Mouse (Mus musculus) adrenal gland, postnatal 4 days (tissue): Measurements from ENCODE around the gene Lin28a. TPM values are rescaled to one million over a fixed set of nuclear protein-coding genes. Genes with fewer than 3 reads are reported as not detected.
A peak's percentile ranks its signal among the peaks of the same experiment; 100 is the strongest.

Experiments used
- DNase-seq, 2 experiments: peaks; one replicate each; pipeline ENCODE4 v3.0.0; 2021 to 2022; ENCODE audit warnings: low spot score in 2 of 2, mixed read lengths in 2 of 2
- long read RNA-seq, 2 experiments: library from polyadenylated mRNA; stranded (forward); transcript quantifications; one replicate each; pipeline ENCODE4 v2.0.0; 2021
- total RNA-seq, 2 experiments: library from RNA; stranded (reverse); gene quantifications; 2 replicates each; pipeline ENCODE4 v1.2.3; 2021

The Lin28a gene
- under 1 TPM; 0.50 to 0.73 TPM for total RNA-seq
- long read RNA-seq, experiment 1, result 0 reads
- long read RNA-seq, experiment 2, result 0 reads

DNA sequence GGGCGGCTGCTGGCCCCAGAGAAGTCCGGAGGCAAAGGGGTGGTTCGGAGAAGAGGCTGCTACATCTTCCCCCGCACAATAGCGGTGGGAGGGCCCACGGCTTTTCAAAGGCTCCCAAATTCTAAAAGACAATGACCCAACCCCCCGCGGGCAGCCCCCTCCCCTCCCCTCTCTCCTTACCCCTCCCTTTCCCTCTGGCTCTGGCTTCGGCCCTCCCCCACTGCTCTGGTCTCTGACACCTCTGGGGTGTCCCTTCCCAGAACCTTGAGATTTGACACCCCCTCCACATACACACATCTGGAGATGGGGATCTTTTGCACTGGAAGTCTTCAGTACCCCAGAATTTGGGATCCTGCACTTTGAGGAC is at the start of gene Lin28a:
Gene Lin28a (minus strand): TSS at position 63 of the 367 bp plus-strand sequence.
- DNase-seq, result no peak

DNA sequence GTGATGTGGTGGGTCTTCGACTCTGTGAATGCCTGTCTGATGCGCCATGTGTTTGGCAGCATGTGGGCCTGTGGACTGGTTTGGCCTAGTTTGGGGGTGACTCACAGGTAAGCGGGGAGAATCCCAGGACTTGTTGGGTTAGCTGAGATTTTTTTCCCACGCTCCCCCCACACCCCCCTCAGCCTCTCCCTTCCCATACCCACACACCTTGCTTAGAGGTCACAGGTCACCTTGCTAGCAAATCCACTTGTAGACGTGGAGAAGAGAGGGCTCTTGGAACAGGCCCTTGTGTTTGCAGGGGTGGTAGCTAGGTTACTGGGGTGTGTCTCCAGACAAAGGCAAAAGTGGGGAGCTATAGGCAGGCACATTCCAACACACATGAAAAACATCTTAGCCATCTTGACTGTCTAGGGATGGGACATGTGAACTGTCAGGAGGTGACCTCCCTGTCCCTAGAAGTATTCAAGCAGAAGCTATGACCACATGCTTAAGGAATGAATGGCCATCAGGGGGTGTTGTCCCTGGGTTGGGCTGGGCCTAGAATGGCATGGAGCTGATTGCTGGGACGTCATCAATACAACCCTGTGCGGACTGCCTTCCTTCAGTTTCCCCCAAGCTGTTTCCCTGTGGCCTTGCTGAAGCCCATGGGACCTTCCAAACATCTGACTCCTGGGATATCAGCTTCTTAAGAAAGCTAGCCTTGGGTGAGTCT is 49.3 kb upstream of the Lin28a start:
- DNase-seq, result no peak

DNA sequence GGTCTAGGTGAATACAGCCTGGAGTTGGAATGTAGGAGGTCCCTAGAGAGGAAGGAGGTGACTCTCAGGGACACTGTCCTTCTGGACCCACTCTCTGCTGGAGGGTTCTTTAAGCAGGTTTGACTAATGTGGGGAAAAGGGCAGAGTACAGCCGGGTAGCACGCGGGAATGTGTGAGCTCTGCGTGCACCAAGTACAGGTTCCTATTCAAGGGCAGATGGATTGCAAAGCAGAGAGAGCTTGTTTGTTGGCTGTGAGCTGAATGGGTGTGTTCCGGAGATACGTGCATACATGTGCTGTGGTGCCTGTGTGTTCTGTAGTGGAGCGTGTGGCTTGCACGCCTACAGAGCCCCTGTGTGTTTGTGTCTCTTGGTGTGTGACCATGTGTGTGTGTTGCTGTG is 48.7 kb upstream of the Lin28a start:
- no peak for DNase-seq

DNA sequence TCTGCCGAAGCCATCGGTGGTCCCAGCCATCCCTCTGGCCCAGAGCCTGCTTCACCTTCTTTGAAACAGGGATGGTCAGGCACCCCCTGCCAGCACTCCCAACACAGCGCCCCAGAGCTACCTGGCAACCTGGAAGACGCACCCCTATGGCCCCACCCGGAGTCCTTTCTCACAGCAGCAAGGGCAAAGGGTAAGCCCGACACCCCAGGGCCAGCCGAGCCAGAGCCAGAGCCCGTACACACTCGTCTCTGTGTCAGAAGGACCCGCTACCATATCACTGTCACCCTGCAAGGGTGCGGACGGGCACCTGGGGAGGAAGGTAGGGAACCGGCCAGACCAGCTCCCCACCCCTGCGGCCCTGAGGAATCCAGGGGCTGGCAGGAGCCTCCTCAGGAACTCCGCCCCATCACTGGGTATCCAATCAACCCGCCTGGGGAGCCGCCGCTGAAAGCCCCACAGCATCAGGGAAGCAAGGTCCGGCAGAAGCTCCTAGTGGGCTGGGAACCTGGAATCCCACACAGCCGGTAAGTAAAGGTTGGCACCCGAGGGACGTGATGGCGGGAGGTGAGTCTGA is 46.9 kb upstream of the Lin28a start:
- DNase-seq, result no peak

DNA sequence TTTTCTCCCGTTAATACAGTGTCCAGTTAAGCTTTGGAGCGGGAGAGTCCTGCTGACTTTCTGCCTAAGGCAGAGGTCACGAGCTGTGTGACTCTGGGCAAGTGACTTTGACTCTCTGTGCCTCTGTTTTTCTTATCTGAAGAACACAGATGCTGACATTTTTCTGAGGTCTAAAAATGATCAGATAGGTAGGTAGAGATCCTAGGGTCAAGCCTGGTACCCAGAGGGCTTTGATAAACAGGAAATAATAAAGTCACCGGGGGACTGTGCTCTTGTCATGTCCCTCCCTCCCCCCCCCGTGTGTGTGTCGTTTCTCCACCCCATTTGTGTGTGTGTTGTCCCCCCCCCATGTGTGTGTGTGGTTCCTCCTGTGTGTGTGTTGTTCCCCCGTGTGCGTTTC is 43.9 kb upstream of the Lin28a start:
- no peak for DNase-seq

DNA sequence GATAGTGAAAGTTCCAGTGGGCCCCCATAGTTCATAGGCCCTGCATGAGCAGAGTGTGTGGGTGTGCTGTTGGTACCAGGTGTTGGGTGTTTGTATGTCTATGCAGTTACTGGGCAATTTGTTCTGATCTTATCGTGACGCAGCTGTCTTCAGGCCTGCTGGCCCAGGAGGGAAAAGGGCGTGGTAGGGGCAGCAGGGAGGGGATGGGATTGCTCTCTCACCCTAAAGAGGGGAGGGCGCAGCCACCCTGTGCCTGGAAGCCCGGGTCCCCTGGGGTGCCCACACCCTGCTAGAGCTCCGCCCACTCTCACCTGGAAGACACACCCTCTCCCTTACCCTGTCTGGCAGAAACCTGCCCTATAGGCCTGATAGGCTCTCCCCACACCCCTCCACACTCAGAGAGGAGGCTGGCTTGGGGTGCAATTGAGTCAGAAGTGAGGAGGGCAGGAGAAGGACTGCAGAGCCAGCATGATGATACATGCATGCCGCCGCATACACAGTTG is 43.4 kb upstream of the Lin28a start:
- no peak for DNase-seq

DNA sequence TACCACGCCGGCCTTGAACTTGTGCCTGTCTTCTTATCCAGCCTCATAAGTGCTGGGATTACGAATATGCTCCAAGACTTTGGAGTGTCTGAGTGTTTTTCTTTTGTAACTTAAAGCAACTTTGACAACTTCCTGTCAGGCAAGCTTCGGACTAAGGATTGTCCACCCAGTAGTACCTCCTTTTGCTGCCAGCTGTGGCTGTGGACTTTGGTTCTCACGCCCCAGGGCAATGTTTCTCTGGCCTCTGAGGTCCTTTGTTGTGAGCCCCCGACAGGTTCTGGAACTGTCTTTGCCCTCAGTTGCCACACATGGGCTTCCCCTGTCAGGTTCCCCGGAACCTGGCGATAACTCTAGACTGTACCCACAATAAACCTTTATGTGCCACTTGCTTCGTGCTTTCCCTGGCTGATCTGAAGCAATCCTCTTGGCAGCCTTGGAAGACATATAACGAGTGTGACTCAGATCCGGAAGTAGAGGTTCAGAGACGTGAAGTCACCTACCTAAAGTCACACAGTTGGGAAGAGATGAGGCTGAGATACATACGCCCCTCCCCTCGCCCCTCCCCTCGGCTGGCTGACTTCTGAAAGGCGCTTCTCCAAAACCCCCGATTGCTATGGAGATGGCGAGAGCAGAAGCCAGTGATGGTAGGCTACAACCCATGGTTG is 42.7 kb upstream of the Lin28a start:
- DNase-seq, result no peak

DNA sequence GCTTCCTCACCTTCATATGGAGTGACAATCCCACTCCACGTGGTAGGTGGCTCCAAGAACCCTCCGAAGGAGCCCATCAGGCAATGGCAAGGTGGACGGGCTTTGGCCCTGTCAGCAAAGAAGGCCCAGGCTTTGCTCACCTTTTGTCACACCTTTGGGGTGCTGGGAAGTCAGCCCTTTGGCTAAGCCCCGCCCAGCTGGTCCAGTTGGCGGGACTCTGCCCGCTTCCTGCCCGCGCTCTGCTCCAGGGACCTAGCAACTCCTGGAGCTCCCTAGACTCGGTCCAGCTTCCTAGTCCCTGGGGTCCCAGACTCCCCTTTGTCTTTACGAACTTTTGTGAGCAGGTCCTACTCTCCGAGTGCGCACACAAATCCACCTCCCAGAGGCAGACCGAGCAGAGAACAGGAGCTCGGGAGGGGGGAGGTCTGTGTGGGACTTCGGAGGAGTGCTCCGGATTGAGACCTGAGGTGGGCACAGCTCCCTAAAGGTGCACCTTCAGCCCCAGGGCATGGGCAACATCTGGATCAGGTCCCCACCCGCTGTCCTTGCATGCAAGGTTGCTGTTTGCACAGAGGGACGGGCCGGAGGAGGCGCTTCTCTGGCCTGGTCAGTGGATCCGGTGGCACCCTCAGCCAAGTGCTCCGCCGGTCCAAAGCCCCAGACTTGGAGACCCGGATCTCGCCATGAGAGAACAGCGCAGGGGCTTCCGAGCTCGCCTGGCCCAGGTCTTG is 41.7 kb upstream of the Lin28a start, which contains the start of gene Crybg2:
Gene Crybg2 (plus strand): TSS at position 681 of the 731 bp plus-strand sequence.
- no peak for DNase-seq

DNA sequence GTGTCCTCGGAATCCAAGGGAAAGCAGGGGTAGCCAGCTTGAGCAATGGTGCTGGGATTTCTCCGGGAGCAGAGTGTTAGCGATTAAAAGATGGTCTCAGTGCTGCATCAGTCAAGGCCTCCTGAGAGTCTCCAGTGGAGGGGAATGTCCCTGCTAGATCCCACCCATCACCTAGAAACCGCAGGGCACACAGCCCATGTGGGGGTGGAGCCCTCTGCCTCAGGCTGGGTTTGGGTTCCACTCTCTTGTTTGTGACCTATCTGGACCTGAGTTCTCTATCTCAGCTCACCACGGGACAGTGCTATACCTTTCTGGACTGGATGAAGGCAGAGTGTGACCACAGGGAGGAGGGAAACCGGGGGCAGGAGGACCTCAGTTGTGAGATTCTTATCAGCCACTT is 40.3 kb upstream of the Lin28a start:
- DNase-seq, result no peak

DNA sequence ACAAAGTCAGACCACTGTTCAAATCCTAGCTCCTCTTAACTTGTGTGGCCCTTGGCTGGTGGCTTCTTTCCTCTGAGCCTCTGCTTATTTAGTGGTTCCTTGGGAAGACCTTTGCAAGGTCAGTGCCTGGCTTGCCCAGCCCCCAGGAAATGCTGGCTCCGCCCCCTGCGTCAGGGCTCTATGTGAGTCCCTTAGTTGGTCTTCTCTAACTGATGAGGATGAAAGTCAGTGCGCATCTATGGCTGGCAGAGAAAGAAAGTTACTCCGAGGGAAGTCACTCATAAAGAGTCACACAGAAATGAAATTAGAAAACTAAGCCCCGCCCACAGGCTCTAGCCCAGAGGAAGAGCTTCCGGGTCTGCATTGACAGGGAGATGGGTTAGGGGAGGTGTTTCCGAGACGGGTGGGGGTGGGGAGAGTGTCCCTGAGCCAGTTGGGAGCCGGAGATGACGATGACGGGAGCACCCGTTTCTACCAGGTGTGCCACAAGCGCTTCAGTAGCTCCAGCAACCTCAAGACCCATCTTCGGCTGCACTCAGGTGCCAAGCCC is 39.6 kb upstream of the Lin28a start:
- no peak for DNase-seq

DNA sequence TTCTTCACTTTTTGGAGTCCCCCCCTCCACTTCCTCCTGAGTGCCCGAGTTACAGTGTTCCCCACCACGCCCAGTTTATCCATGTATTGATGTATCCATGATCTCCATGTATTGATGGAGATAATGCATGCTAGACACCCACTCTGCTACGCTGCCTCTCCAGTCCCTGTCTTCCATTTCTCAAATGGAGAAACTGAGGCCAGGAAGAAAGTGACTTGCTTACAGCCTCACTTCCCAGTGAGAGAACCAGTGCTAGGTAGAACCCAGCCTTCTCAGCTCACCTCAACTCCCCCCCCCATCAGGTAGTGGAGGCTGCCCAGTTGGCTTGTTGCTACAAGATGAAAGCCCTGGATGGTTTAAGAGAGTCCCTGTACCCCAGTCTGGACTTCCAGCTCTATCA is 34.9 kb upstream of the Lin28a start, which contains the start of gene Zfp683:
Gene Zfp683 (plus strand): TSS at position 301 of the 400 bp plus-strand sequence.
- DNase-seq, result no peak

DNA sequence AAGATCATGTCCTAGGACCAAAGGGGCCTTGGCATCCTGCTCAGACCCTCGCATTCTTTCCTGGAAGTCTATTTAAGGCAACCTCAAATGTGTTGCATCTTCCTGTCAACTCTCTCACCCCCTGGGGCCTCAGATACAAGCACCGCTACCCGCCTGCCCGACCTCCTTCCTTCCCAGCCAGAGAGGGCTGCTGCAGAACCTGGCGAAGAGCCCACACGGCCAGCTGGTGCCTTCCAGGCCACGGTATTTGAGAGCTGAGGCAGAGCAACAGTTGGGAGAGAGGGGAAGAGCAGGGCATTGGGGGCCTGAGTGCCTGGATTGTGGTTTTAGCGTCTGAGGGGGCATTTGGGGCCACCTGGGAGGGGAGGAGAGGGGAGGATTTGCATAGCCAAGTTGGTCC is 33.9 kb upstream of the Lin28a start:
- DNase-seq, result no peak

DNA sequence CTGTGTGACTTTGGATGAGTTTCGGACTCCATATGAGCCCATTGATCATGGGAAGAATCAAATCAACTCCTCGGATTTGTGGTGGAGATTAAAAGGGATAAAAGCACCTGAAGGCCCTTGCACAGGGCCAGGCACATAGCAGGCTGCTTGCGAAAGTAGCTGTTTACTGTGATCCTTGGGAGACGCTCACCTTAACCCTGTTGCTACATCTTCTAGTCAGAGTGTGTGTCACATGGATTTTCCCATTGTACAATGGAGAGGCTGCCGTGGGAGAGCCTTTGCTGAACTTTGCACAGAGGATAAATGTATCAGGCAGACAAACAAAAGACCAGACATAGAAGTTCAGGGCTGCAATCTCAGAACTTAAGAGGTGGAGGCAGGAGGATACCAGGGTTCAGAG is 33.3 kb upstream of the Lin28a start:
- DNase-seq, result no peak

DNA sequence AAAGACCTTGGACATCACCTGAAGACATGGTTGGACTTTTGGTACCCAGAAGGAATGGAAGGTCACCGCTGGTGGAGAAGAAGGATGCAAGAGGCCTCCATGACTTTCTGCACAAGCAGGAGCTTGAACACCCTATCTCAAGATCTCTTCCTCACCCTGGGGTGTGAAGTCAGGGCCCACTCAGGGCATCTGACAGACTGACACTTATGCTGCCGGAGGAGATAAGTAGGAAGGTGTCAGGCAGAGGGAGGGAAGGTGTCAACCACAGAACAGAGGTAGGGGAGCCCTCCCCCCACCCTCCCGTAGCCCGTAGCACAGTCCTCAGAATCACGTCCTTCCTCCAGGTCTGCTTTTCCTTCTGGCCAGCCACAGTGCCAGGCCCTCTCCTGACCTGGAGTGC is 29.0 kb upstream of the Lin28a start:
- DNase-seq, result no peak

DNA sequence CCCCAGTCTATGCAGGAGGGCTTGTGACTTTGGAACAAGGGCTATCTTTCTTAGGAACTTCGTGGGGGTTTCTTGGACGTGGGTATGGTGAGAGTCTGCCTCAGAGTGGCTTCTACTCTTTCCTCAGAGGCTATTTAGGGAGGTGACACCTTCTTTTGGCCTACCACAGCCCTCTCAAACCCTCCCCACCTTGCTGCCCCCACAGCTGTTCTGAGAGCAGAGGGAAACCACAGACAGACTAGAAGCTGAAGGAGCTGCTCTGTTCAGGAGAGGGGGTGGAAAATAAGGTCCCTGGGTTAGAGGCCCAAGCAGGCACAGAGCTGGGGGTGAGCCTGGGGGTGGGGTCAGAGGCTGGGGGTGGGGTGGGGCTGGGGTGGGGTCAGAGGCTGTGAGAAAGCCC is 24.4 kb upstream of the Lin28a start:
- DNase-seq, result no peak

DNA sequence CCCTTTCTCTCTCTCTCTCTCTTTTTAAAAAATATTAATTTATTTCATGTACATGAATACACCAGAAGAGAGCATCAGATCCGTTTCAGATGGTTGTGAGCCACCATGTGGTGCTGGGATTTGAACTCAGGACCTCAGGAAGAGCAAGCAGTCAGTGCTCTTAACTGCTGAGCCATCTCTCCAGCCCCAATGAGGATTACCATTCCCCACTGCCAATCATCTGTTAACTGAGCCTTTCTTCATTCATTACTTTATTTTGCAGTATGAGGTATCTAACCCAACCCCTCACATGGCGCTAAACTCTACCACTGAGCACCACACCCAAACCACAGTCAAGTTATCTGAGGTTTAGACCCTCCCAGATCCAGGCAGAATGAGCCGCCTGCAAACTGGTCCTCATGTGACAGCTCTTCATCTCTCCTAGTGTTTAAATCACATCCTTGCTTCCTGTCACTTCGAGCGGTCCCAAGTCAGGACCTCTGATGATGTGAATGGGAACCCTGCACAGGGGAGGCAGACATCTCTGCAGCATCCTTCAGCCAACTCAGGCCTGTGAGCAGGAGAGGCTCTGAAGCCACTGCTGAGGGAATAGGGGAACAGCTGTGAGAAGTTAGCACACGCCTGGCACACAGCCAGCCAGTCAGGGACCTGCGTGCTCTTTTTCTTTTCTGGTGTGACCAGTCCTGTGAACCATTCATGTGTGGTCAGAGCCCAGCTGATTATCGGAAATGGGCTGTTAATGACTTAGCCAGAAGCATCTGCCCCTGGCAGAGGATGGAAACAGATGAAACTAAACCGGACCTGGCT is 22.9 kb upstream of the Lin28a start:
- DNase-seq, result no peak

DNA sequence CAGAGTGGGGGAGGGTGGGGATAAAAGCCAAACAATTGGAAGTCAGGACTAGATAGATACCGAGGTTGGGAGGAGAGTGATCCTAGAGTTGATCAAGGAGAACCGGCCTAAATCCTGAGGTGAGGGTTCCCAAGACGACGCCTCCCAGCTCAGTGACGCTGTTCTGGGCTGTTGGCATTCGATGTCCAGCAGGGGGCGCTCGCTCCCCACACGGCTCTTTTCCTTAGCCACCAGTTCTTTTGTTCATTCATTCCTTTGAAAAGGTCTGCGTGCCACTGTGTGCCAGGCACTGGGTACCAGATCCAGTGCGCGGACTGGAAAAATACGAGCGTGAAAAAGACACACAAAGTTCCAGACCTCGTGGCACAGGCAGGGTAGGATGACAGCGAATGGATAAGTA is 17.3 kb upstream of the Lin28a start:
- peak; percentile 54 to 59 for DNase-seq

DNA sequence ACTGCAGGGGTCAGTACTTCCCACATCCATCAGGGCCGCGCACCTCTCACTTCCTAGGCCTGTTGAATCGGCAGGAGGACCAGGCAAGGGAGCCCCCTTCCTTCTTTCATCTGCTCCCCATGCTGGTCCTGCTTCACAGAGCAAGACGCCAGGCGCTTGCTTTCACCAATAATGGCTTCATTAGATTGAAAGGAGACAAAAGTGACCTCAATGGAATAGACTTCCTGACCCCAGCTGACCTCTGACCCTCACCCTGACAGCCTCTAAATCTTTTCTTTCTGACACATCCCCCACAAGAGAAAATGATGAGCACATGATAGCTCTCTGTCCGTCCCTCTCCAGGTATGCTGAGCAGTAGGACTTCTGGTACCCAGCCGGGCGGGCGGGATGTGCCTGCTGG is 7.2 kb upstream of the Lin28a start:
- DNase-seq, result no peak

DNA sequence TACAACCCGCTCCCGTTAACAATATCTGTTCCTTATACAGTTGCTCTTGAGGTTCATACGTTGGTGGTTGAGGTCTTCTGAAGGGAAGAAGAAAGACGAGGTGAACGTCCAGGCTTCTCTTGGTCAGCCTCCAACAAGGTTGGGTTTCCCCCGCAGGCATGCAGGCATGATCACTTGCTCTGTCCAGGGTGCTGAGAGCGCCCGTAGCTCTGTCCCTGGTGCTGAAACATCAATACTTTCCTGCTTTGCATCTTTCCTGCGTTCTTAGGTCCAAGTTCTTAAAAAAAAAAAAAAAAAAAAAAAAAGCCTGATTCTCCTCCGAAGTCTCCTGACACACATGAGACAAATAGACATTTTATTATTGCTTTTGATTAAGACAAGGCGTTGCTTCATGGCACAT is 2.0 kb upstream of the Lin28a start:
- DNase-seq, result peak; percentile 48 to 64

DNA sequence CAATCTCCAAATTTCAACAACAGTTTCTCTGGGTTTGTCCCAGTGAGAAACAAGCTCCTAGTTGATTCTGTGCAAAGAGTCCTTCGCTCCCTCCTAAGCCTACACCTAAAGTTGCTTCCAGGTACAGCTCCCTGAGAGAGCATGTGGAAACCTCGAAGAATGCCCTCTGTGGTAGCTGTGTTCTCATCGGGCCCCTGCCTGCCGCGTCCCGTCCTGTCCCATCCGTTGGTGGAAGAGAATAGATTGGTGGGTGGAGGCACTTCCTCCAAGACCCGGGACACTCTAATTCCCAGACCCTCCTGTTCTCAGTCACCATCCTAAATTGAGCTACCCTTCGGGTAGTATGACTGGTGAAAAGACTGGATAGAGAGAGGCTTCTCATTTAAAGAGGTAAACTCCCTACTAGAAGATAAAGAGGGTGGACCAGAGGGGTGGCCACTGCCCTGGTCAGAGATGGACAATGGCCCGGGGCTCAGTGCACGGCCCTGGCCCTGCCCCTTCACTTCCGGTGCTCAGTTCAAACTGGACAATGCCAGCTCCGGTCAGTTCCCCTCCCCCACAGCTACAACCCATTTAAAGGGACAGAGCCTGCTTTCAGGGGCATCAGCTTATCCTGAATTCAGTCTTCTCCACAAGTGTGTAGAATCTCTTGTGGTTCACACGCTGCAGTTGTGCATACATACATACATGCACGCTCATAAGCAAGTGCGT is 1.2 kb upstream of the Lin28a start:
- no peak for DNase-seq
